Mouse (Mus musculus) MEL (cell line): ENCODE measurements around the gene Cavin2.

ENCODE experiments used
- POLR2A ChIP-seq, 2 experiments: IDR thresholded peaks; 2 replicates each; pipeline ENCODE4 v1.6.1; 2011 to 2012; ENCODE audit warnings: low read length in 2 of 2, mild to moderate bottlenecking in 2 of 2, control low read depth in 1 of 2, improper control_type of control experiment in 1 of 2, low read depth in 1 of 2, moderate library complexity in 1 of 2; ENCODE audit not compliant: control insufficient read depth in 1 of 2, insufficient read depth in 1 of 2, poor library complexity in 1 of 2
- RAD21 ChIP-seq: IDR thresholded peaks from 2 replicates; pipeline ENCODE4 v1.6.1; 2011; ENCODE audit warnings: mild to moderate bottlenecking, low read depth, low read length, improper control_type of control experiment

- TF ChIP-seq POLR2A (IDR thresholded peaks at IDR 0.05; ENCODE audit: control insufficient read depth in 1 of 2, insufficient read depth in 1 of 2, low read depth in 1 of 2, low read length in 2 of 2, poor library complexity in 1 of 2) (no peak), RAD21 (no peak)
Measured at GRCm38 (mm10) chr1:51288201-51288600, 725 bp upstream of the Cavin2 start.
